Mouse (Mus musculus) urinary bladder, adult 2 months (tissue): ENCODE measurements around the gene Vmn1r149. TPM values are rescaled to one million over a fixed set of nuclear protein-coding genes. Genes with fewer than 3 reads are reported as not detected.
"Not testable (repeated sequence)": the region's sequence is repeated elsewhere in the genome, so short reads cannot be mapped to it uniquely, and the experiment has no call there.

ENCODE experiments used
- DNase-seq: peaks from one replicate; pipeline ENCODE4 v3.0.0; 2022; ENCODE audit warnings: low spot score
- polyA plus RNA-seq: library from polyadenylated mRNA; depleted of rRNA; stranded (reverse); fragments of >200 nt; gene quantifications from 2 replicates; pipeline ENCODE4 v1.2.3, GENCODE M21; 2012; rRNA removed

The Vmn1r149 gene
- not detected in 2 replicates for polyA plus RNA-seq

DNA sequence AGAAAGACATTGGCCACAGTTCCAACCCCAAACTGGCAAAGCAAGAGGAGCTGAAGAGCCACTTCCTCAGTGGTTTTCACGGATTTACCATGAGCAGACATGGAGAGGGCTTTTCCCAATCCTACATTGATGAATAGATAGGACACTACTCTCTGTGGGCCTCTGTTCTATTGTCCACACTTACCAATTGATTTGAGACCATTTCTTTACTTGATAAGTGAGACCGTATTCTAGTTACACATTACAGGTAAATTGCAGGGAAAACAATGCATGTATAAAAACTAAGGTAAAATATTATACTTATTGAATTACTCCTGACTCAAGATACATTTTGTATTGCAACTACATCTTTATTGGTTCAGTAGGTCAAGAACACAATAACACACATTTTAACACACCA is at the start of gene Vmn1r149:
Gene Vmn1r149, minus strand, starts transcription at position 101 of the 400 bp plus-strand sequence.
- not testable (repeated sequence) for DNase-seq

DNA sequence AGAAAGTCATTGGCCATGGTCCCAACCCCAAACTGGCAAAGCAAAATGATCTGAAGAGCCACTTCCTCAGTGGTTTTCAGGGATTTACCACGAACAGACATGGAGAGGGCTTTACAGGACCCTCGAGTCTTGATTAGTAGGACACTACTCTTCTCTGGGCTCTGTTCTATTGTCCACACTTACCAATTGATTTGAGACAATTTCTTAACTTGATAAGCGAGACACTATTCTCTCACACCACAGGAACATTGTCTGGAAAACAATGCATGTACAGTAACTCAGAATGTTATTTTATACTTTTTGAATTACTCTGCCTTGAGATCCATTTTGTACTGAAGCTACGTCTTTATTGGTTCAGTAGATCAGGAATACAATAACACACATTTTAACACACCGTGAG is 25.9 kb upstream of the Vmn1r149 start, which contains the start of gene Gm10665:
Gene Gm10665, minus strand, starts transcription at position 101 of the 400 bp plus-strand sequence.
- DNase-seq = not testable (repeated sequence)

DNA sequence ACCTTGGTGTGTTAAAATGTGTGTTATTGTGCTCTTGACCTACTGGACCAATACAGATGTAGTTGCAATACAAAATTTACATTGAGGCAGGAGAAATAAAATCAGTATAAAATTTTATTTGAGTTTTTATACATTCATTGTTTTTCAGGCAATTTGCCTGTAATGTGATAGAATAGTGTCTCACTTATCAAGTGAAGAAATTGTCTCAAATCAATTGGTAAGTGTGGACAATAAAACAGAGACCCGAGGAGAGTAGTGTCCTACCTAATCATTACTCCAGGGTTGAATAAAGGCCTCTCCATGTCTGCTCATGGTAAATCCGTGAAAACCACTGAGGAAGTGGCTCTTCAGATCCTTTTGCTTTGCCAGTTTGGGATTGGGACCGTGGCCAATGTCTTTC is 24.7 kb downstream of the Vmn1r149 start, which contains the start of gene Vmn1r148:
Gene Vmn1r148, plus strand, starts transcription at position 301 of the 400 bp plus-strand sequence.
- DNase-seq = not testable (repeated sequence)

Other genes starting within 250 kb of the Vmn1r149 start
- not detected in 2 replicates for gene Vmn1r143, start 248.9 kb downstream of the Vmn1r149 start, polyA plus RNA-seq
- gene Gm8653, start 237.0 kb downstream of the Vmn1r149 start, polyA plus RNA-seq = not detected in 2 replicates
- not detected in 2 replicates for gene Gm8453, start 208.7 kb downstream of the Vmn1r149 start, polyA plus RNA-seq
- not detected in 2 replicates for gene Gm4187, start 108.5 kb downstream of the Vmn1r149 start, polyA plus RNA-seq
- gene Gm8660, start 67.2 kb downstream of the Vmn1r149 start, polyA plus RNA-seq = not detected in 2 replicates
- gene Vmn1r148, start 24.6 kb downstream of the Vmn1r149 start, polyA plus RNA-seq = not detected in 2 replicates
- gene Gm10665, start 25.8 kb upstream of the Vmn1r149 start, polyA plus RNA-seq = not detected in 2 replicates
- not detected in 2 replicates for gene Vmn1r151, start 61.4 kb upstream of the Vmn1r149 start, polyA plus RNA-seq
- gene Vmn1r152, start 84.7 kb upstream of the Vmn1r149 start, polyA plus RNA-seq = not detected in 2 replicates
- gene Gm8677, start 96.7 kb upstream of the Vmn1r149 start, polyA plus RNA-seq = not detected in 2 replicates
- gene Gm4201, start 127.1 kb upstream of the Vmn1r149 start, polyA plus RNA-seq = not detected in 2 replicates
- gene Gm4565, start 149.9 kb upstream of the Vmn1r149 start, polyA plus RNA-seq = not detected in 2 replicates
- gene Vmn1r155, start 219.8 kb upstream of the Vmn1r149 start, polyA plus RNA-seq = not detected in 2 replicates